Mouse (Mus musculus) heart, embryonic 11.5 days (tissue): ENCODE results near the gene Hnrnpu. TPM values are rescaled to one million over a fixed set of nuclear protein-coding genes. Genes with fewer than 3 reads are reported as not detected.
A peak's percentile ranks its signal among the peaks of the same experiment; 100 is the strongest.

Experiments used
- ATAC-seq: fragments of 200-750 bp; cut with Nextera tagmentation; replicated peaks from 2 replicates; pipeline ENCODE4 v1.8.0; 2017; ENCODE audit warnings: moderate library complexity; ENCODE audit not compliant: insufficient number of reproducible peaks, low FRiP score, low TSS enrichment
- H3K27ac ChIP-seq: fragments of 300-500 bp; sonication (generic); 2 replicates; pipeline ENCODE4 v1.5.1; 2014; ENCODE audit warnings: mild to moderate bottlenecking, low read depth, low read length
- H3K27me3 ChIP-seq: fragments of 300-500 bp; sonication (generic); 2 replicates; pipeline ENCODE4 v1.6.1; 2014; ENCODE audit warnings: mild to moderate bottlenecking, low read length, mixed read lengths; ENCODE audit not compliant: control insufficient read depth, insufficient read depth
- H3K36me3 ChIP-seq: fragments of 300-500 bp; sonication (generic); 2 replicates; pipeline ENCODE4 v1.6.1; 2014; ENCODE audit warnings: mild to moderate bottlenecking, low read length, moderate library complexity, mixed read lengths; ENCODE audit not compliant: control insufficient read depth, insufficient read depth
- H3K4me1 ChIP-seq: fragments of 300-500 bp; sonication (generic); 2 replicates; pipeline ENCODE4 v1.6.1; 2014; ENCODE audit warnings: low read length; ENCODE audit not compliant: control insufficient read depth, insufficient read depth
- H3K4me2 ChIP-seq: fragments of 300-500 bp; sonication (generic); 2 replicates; pipeline ENCODE4 v1.6.1; 2014; ENCODE audit warnings: mild to moderate bottlenecking, moderate library complexity
- H3K4me3 ChIP-seq: fragments of 300-500 bp; sonication (generic); 2 replicates; pipeline ENCODE4 v1.5.1; 2014; ENCODE audit warnings: low read depth, low read length
- H3K9ac ChIP-seq: fragments of 300-500 bp; sonication (generic); 2 replicates; pipeline ENCODE4 v1.6.1; 2014; ENCODE audit warnings: mild to moderate bottlenecking, low read depth, low read length, moderate library complexity
- H3K9me3 ChIP-seq: fragments of 300-500 bp; sonication (generic); replicated peaks from 2 replicates; pipeline ENCODE4 v1.6.1; 2016; ENCODE audit warnings: low read length; ENCODE audit not compliant: control insufficient read depth
- WGBS: fragments of 180-500 bp; shearing (Covaris S2); extraction: QIAGEN DNeasy Blood & Tissue Kit; methylation state at CpG from one replicate; pipeline ENCODE4 v1.1.7; 2014; ENCODE audit not compliant: insufficient replicate concordance; 5-methylcytosine and 5-hydroxymethylcytosine counted together
- polyA plus RNA-seq: library from polyadenylated mRNA; unstranded; fragments of >200 nt; fragmentation: Nextera tagmentation; extraction: Ambion mirVana; gene quantifications from 2 replicates; pipeline ENCODE4 v1.2.1, GENCODE M21; 2014

The Hnrnpu gene
- polyA plus RNA-seq, 1 experiment from 2014 or later, result 381 TPM

DNA sequence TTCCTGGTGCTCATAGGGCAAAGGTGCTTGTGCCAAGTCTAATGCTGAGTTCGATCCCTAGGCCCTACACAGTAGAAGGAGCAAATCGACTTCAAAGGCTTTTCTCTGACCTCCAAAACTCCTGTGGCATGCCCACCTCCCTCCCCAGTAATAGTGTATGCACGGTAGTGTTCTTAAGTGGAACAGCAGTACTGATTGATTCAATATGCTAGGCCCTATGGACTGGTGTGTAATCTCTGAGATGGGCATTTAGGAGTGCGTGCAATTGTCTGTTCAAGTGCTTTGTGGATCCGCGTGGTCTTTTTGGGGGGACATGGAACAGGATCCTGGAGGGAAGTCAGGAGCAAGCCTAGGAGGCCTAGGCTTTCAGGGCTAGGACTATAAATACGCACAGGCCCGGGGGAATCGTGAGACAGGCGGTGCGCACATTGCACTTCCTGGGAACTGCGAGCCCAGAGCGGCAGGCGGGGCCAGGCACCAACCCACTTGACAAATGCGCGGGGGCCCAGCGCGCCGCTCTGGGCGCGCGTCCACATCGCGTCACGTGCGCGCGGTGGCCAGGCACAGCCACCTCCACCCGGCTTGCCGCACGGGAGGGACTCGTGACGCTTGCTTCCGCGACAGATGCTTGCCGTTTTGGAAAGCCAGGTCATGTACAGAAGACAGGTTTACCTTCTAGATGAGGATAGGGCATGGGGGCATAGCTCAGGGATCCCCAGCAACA, 31.1 kb upstream of the Hnrnpu start:
- Histone ChIP-seq H3K4me2 (peak overlapping the region; percentile 86), H3K27ac (peak overlapping the region; percentile 94), H3K4me3 (peak overlapping the region; percentile 56), H3K9me3 (no peaks in the 10 kb centered on the region), H3K36me3 (no peaks in the 10 kb centered on the region), H3K27me3 (no peaks in the 10 kb centered on the region), H3K4me1 (0 out of 2 replicates have a peak, but pooled peaks cover 6% of the 10 kb centered on the region), H3K9ac (peak overlapping the region; percentile 84)
- WGBS, result 3% methylated on average over 36 of the region's 36 CpGs
- peak; percentile 96 for ATAC-seq

DNA sequence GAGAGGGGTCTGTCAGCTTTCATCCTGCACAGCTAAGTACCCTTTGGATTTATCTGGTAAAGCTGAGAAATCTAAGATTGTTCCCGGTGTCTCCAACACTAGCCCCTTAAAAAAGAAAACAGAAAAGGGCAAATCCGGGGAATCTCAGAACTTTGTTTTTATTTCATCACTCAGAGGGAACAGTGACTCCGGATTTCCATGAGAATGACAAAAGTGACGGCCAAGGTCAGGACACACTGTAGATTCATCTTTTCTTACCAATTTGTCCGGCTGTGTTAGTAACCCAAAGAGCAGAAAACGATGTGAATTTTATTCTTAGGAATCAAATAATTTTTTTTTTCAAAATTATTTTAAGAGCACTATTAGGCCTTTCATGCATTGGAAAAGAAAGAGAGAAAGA, 30.5 kb upstream of the Hnrnpu start:
- Histone ChIP-seq H3K4me1 (0 out of 2 replicates have a peak, but pooled peaks cover 6% of the 10 kb centered on the region), H3K9ac (peak overlapping the region; percentile 84), H3K9me3 (no peaks in the 10 kb centered on the region), H3K4me2 (peak overlapping the region; percentile 86), H3K27me3 (no peaks in the 10 kb centered on the region), H3K36me3 (no peaks in the 10 kb centered on the region), H3K27ac (peak overlapping the region; percentile 94), H3K4me3 (no peak overlapping the region)
- 63% methylated on average over 6 of the region's 6 CpGs for whole genome bisulfite sequencing
- no peak for ATAC-seq

DNA sequence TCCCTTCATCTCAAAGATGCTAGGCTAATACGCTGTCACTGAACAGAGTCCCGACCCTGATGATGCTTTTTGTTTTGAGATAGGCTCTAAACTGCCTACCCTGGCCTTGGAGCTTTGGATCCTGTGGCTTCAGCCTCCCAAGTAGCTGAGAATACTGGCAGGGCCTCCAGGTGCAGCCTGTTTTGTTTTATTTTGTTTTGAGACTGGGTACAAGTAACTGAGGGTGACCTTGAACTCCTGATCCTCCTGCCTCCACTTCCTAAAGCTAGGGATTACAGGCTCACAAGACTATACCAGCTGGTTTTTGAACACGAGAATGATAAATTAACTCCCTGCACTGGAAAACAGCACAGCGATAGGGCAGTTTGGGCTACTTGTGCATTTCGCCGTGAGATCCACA, 27.6 kb upstream of the Hnrnpu start:
- H3K9me3 ChIP-seq, result no peaks in the 10 kb centered on the region
- no peak overlapping the region for H3K4me3 ChIP-seq
- H3K27me3 ChIP-seq, result no peaks in the 10 kb centered on the region
- H3K9ac ChIP-seq, result no peak overlapping the region
- H3K4me1 ChIP-seq, result 0 out of 2 replicates have a peak, but pooled peaks cover 6% of the 10 kb centered on the region
- H3K4me2 ChIP-seq, result no peak overlapping the region
- WGBS, result 79% methylated on average over 6 of the region's 6 CpGs
- H3K27ac ChIP-seq, result no peak overlapping the region
- no peak for ATAC-seq
- H3K36me3 ChIP-seq, result no peaks in the 10 kb centered on the region

DNA sequence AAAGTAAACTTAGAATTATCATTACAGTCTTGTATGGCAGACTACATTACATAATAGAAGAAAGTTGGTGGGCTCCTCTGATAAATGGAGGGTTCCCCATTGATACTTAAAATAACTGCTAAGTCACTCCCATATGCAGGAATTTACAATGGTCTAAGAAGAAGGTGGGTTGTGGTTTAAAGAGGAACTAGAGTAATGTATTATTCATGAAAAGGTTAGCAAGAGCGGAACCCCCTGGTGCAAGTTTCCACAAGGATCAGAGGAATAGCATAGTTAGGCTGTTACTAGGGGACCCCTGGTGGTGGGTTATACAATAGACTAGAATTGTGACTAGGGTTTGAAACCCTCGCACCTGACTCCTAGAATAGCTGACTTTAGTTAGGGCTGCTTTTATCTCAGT, 23.1 kb upstream of the Hnrnpu start:
- H3K9ac ChIP-seq, result no peak overlapping the region
- H3K4me2 ChIP-seq, result no peak overlapping the region
- no peak overlapping the region for H3K27ac ChIP-seq
- H3K27me3 ChIP-seq, result no peaks in the 10 kb centered on the region
- no peak overlapping the region for H3K4me3 ChIP-seq
- ATAC-seq, result no peak
- H3K9me3 ChIP-seq, result no peaks in the 10 kb centered on the region
- 86% methylated on average over 2 of the region's 2 CpGs for WGBS
- no peaks in the 10 kb centered on the region for H3K4me1 ChIP-seq
- no peaks in the 10 kb centered on the region for H3K36me3 ChIP-seq

DNA sequence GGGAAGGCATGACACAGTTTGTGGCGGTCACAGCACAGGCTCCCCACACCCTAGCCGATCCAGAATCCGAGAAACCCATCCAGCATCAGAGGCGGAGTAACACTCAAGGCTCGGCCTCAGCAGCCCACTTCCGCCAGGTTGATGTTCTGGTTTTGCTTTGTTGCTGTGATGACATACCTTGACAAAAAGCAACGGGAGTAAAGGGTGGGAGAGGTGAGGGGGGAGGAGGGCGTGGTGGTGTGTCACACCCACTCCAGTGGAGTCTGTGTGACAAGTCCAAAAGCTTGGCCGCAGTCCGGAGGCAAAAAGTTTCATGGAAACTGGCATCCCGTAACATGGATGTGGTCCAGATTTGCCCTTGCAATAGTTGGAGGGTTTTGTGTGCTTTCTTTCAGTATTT, 22.7 kb upstream of the Hnrnpu start:
- Histone ChIP-seq H3K27me3 (no peaks in the 10 kb centered on the region), H3K36me3 (no peaks in the 10 kb centered on the region), H3K9me3 (no peaks in the 10 kb centered on the region), H3K4me2 (no peak overlapping the region), H3K4me1 (no peaks in the 10 kb centered on the region), H3K27ac (no peak overlapping the region), H3K4me3 (no peak overlapping the region), H3K9ac (no peak overlapping the region)
- 77% methylated on average over 11 of the region's 11 CpGs for WGBS
- ATAC-seq, result no peak

DNA sequence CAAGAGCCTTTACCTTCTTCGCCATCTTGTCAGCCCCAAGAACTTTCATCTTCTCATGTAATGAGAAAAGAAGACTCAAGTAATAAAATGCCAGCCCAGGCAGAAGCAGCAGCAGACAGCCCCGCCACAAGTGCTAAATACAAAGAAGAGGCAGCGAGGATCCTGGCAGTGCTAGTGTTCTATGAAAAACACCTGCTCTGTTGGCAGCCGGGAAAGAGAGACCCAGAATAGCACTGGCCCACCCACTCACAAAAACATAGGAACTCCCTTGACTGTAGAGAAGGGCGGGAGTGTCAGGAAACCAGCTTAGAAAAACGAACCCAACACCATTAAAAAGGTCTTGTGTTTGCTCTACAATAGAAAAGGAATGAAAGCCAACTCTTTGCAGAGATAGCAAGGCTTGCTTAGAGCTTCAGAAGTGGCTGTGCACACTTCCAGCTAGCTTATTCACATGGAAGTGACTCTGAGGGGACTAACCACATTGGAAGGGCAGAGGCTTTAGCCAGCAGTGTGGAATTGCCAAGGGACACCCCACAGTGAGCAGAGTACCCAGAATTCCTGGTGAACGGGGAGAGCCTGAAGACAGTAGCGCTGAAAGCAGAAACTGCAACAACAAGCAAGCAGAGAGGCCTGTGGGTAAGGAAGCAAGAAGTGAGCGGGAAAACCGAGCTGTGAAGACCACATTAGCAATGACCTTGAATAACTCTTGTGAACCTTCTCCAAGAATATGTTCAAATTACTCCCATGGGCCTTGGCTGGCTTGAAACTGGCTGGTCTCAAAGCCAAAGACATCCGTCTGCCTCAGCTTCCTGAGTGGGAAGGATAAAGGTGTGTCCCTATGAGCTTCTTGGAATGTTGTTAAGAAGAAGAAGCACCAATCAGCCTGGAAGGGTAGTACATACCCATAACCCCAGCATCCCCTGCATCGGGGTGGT, 20.4 kb upstream of the Hnrnpu start:
- H3K27me3 ChIP-seq, result no peaks in the 10 kb centered on the region
- no peak overlapping the region for H3K4me2 ChIP-seq
- no peak overlapping the region for H3K9ac ChIP-seq
- 65% methylated on average over 12 of the region's 12 CpGs for WGBS
- no peaks in the 10 kb centered on the region for H3K9me3 ChIP-seq
- no peaks in the 10 kb centered on the region for H3K36me3 ChIP-seq
- ATAC-seq, result no peak
- H3K27ac ChIP-seq, result no peak overlapping the region
- no peaks in the 10 kb centered on the region for H3K4me1 ChIP-seq
- H3K4me3 ChIP-seq, result no peak overlapping the region

DNA sequence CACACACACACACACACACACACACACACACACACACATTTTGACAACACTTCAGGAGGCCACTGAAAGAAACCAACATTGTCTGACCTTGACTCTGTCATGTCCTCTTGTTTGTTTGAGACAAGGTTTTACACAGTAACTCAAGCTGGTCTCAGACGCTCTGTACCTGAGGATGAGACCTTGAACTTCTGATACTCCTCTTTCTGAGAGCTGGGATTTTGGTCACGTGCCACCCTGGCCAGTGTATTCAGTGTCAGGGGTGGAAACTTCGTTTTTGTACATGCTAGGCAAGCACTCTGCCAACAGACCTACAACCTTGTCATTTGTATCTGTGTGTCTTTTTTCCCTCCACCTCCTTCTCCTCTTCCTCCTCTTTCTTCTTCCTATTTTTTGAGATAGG, 17.0 kb upstream of the Hnrnpu start:
- no peak overlapping the region for H3K4me2 ChIP-seq
- 46% methylated on average over 3 of the region's 3 CpGs for WGBS
- no peaks in the 10 kb centered on the region for H3K27me3 ChIP-seq
- no peak overlapping the region for H3K9ac ChIP-seq
- no peaks in the 10 kb centered on the region for H3K9me3 ChIP-seq
- no peak for ATAC-seq
- no peak overlapping the region for H3K4me3 ChIP-seq
- no peaks in the 10 kb centered on the region for H3K4me1 ChIP-seq
- H3K36me3 ChIP-seq, result no peaks in the 10 kb centered on the region
- no peak overlapping the region for H3K27ac ChIP-seq

DNA sequence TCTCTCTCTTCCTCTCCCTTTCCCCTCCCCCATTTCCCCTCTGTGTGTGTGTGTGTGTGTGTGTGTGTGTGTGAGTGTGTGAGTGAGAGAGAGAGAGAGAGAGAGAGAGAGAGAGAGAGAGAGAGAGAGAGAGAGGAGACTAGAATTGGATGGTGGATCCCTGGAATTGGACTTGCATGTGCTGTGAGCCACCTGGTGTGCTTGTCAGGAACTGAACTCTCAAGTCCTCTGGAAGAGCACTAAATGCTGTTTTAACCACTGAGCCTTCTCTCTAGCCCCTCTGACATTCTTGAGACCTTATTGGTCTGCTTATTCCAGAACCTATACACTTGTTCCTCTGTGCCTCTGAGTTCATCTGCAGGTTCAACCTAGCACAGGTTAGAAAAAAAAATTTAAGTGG, 14.0 kb upstream of the Hnrnpu start:
- H3K9me3 ChIP-seq, result no peaks in the 10 kb centered on the region
- no peaks in the 10 kb centered on the region for H3K4me1 ChIP-seq
- no peak overlapping the region for H3K4me2 ChIP-seq
- no peaks in the 10 kb centered on the region for H3K36me3 ChIP-seq
- ATAC-seq, result no peak
- H3K27ac ChIP-seq, result no peak overlapping the region
- H3K9ac ChIP-seq, result no peak overlapping the region
- H3K4me3 ChIP-seq, result no peak overlapping the region
- H3K27me3 ChIP-seq, result no peaks in the 10 kb centered on the region
